Mouse (Mus musculus): ENCODE measurements around the gene 6430531B16Rik. TPM values are rescaled to one million over a fixed set of nuclear protein-coding genes. Genes with fewer than 3 reads are reported as not detected.

6430531B16Rik gene
- total RNA-seq (2021) = not detected
- long read RNA-seq, experiment 1, partial matches to known transcripts = 1 of 1 reads
- long read RNA-seq, experiment 1, other reads (novel, unspliced or antisense) = 0 of 1 reads
- long read RNA-seq, experiment 2 = 0 reads

DNA sequence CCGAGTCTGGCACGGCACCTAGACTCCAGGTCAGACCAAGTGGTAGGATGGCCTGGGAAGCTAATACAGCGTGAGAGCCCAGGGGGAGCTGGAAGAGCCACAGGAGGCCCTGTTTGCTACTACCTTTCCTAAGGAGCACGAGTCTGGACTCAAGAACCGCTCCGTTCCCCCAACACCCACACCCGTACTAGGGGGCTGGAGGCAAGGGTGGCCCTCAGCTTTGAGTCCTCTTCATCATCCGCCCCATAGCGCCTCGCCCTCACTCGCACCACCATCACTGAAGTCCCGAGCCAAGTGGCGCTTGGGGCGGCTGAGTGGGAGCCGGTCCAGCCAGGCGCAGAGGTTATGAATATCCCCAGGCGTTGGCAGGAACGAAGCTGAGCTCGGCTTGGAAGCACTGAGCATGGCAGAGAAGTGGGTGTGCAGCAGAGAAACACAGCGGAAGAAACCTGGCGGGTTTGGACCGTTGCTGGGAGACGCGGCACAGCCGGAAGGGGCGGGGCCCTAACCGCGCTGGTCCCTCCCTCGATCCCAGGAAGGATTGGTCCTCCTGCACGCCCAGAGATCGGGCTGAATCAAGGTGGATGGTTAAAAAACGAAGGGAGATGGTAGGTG lies at the start of gene 6430531B16Rik:
Gene 6430531B16Rik, minus strand, starts transcription at position 478 of the 615 bp plus-strand sequence.
- peak; percentile 76 for DNase-seq

GRCm38 (mm10) chr7:140011336-140011735 lies 32.8 kb upstream of the 6430531B16Rik start:
- DNase-seq = no peak

DNA sequence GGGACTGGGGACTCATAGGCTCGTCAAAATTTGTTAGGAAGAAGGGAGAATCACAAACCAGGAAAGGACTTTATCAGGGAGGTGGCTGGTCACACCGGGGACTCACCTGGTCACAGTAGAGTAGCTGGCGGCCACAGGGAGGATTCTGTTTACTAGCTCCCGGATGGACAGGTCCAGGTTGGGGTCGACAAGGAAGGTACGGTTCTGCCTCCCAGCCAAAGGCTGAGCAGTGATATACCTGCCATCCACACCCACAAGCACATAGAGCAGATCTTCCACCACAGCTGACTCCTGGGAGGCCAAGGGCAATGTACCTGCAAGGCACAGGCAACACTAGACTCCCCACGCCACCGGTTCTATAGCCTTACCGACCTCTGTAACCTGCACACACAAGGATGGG lies 29.2 kb upstream of the 6430531B16Rik start:
- no peak for DNase-seq

- DNase-seq = no peak
These were observed 28.5 kb upstream of the 6430531B16Rik start for GRCm38 (mm10) chr7:140006861-140007611.

GRCm38 (mm10) chr7:140004666-140005065 lies 26.1 kb upstream of the 6430531B16Rik start:
- DNase-seq = no peak

DNA sequence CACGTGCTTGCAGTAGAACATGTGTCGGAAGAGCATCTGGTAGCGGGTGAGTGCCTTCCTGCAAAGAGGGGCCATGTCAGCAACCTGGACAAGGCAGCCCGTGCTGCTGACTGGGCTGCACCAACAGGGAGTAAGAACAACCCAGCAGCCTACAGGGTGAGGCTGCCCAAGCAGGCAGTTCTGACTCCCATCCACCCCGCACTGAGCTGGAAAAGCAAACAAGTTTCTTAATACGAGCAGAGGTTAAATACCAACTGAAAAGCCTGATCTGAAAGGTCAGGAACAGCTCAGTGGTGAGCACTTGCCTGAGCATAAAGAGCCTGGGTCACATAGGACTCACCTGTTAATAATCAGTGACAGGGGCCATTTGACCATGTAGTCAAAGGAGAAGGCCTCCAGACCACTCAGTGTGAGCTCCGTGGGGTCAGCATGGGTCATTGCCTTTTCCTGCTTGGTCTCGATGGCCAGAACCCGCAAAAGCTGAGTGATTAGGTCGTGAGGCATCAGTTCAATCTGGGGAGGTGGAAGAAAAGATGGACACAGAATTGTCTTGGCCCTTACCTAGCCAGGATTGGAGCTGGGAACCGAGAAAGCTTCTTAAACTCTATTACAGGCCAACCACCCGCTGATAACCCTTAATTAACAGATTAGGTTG lies 22.7 kb upstream of the 6430531B16Rik start:
- DNase-seq = no peak

DNA sequence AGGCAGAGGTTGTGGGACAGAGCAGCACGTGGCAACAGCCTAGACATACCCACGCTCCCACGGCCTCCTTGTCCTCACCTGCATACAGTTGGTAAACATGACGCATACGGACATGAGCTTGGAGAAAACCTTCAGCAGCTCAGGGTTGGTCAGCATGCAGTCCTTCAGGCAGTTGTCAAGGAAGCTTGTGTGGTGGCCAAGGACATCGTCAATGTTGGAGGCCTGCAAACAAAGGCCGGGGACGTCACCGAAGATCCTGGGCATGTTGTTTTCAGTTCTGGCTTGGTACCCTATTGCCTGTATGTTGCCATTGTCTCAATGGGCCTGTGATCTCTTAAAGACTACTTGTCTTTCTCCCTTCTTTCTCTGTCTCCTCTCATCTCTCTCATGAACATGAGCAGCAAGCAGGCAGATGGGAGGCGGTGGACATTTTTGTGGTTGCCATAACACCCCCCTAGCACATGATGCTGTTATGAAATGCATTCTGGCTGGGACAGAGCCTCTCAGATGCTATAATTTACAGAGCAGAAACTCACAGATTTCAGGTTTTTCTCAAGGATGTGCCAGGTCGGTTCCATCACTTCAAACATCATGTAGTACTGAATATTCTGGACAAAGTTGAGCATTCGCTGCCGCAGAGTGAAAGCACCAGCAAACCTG lies 20.3 kb upstream of the 6430531B16Rik start:
- no peak for DNase-seq

DNA sequence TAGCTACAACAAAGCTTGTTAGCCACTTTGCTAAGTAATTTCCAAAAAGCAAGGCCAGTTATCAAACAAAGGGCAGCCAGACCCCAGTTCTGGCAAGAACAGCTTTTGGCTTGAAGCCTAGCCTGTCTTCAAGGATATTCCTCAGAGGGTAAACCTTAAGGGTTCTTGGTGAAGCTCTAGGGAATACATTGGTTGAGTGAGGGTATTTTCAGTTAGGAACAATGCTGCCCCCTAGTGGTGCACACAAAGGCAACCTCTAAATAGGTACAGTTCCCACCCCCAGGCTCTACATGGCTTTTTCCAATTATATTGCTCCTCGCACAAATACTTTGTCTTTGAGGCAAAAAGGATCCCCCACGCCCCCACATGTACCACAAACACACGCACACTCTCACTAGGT lies 16.1 kb upstream of the 6430531B16Rik start:
- peak; percentile 49 for DNase-seq

DNA sequence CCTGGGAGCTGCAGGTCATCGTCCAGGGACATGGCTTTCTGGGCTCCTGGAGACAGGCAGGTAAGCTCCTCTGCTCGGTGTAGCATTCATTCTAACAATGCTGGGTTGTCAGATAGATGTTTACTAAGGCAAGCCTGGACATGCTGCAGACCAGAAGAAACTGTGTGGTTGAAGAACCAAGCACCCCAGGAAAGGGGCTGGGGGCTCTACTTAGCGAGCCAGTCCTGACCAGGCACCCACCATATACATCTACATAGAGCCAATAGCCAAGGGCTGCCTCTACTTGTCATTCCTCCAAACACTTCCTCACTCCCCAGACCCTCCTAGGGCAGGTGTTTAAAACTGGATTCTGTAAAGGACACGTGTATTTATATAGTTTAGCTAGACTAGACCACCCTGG lies 15.6 kb upstream of the 6430531B16Rik start:
- DNase-seq = no peak

DNA sequence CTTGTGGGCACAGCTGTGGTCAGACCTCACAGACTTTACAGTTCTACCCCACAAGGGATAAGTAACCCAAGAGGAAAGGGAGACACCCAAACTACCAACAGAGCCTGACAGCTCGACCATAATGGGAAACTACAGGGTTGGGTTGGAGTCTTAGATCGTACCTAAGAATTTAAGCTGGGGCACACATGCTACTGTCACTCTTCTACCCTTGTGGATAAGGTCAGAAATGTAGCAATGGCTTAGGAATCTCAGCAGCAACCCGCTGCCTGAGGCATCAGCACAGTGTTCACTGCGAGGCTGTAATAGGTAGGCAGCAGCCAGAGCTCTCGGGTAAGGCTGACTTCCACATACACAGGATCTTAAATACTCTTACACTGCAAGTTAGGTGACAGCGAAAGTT lies 15.0 kb upstream of the 6430531B16Rik start:
- DNase-seq = no peak

DNA sequence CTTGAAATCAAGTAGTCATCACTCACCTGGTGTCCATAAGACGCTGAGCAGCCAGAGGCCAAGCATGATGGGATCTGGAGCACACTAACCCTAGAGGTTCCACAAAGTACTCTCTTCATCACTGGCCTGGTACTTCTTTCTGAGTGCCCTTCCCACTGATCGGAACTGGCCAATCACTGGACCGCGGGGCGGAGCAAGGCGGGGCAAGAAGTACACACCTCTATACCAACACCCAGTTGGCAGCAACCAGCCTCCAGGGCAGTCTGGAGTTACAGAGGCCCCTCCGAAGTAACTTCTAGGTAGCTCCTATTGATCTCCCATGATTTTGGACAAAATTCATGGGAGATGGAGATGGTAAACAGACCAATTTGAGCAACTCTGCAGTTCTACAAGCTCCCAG lies 13.9 kb upstream of the 6430531B16Rik start, which contains the start of gene Adam8:
Gene Adam8, minus strand, starts transcription at position 157 of the 400 bp plus-strand sequence.
- no peak for DNase-seq

DNA sequence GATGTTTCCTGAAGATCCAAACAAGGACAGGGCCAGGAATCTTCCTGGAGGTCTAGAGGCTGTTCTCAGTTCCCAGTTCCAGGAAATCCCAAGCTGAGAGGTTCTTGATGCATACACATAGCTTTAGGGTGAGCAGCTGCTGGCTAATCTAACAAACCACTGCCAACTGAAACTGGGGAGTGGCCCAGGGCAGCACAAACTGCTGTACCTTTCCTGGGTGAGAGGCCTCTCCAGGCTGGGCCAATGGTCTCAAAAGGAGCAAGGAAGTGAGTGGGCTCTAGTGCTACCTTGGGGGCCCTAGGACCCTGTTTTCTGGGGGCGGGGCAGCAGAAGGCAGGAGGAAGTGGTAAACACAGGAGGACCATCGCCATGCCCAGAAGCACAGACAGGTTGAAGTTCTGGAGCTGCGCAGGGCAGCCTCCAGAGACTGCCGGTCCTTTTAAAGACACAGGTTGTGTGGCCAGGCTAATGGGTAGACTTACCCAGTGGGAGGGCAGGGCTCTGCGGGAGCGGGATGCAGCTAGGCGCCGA lies 12.4 kb upstream of the 6430531B16Rik start:
- DNase-seq = no peak

- DNase-seq = no peak
These were observed 9.7 kb upstream of the 6430531B16Rik start for GRCm38 (mm10) chr7:139988272-139988671.

DNA sequence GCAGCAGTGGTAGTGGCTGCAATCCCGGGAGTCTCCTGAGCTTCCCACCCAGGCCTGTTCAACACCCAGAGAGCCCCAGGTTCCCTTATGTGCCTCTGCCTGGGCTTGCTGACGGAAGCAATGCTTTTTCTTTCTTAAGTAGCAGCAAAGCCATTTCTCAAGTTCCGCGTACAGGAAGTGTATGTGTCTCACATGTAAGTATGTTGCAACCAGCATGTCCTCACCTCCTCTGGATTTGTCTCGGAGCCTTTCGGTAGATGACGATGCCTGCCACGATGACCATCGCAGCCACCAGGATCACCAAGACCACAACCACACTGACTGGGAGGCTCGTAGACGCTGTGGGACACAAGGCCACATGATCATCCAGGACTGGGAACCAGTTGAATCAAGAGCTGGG lies 6.0 kb upstream of the 6430531B16Rik start:
- no peak for DNase-seq

DNA sequence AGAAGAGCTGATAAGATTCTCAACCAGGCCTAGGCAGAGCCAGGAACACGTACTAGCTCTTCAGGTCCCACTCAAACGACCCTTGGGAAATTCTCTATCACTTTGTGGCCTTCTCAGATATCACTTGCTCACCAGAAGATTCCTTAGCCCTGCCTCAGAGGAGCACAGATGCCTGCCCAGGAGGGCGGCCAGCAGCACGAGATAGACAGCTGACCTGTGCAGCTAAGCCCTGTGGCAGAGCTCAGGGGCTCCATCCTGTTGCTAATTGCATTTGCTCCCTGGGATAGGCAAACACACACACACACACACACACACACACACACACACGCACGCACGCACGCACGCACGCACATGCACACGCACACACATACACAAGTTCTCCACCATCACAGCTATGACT lies 3.5 kb upstream of the 6430531B16Rik start:
- no peak for DNase-seq

DNA sequence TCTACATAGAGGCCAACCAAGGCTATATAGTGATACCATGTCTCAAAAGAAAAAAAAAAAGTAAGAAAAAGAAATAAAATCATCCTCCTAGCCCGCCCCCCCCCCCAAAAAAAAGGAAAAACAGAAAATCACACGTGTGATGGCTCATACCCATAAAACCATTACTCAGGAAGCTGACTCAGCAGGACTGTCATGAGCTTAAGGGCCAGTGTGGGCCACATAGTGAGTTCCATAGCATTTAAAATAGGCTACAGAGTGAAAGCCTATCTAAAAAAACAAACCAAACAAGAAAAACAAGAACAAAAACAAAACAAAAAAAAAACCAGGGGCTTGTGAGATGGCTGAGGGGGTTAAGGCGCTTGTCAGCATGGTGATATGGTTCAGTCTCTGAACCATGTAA lies 2.2 kb upstream of the 6430531B16Rik start:
- DNase-seq = no peak

DNA sequence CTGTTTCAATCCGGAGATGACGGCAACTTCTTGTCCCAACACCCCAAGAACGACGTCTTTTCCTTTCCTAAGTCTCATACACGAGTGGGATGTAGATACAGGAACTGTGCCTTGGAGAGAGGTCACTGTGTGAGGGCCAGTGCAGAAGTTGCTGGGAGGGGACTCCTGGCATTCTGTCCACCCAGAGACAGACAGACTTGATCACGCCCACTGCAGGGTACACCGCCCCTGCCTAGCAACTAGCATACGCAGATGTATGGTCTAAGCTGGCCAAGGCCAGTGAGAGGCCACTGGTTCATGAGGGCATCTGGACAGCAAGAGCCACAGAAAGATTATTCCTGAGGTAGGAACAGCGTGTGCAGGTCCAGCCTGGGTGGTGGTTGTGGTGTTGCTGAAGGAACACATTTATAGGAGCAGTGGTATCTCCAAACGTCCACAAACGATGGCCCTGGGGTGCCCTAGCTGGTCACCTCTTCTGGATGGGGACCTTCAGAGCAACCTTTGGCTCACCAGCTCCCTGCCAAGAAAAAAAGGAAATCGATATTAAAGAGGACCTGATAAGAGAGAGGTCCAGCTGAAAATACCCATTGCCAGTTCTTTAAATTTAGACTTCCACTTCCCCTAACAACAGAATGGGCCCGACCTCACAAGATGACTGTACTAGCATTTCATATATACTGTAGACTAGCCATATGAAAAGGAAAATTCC lies 610 bp upstream of the 6430531B16Rik start:
- no peak for DNase-seq

DNA sequence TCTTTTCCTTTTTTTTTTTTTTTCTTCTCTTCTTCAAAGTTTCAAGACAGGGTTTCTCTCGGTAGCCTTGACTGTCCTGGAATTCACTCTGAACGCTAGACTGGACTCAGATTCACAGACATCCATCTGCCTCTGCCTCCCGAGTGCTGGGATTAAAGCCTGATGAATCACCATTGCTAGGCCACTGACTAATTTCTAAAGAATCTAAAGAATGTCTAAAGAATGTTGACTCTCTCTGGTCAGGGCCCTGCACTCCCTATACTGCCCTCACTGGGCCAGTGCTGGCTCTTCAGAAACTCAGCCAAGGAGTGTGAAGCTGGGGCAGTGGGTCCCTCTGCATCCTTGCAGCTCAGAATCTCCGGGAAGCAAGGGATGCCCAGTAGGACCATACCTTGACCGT lies 3.1 kb downstream of the 6430531B16Rik start:
- no peak for DNase-seq

- DNase-seq = no peak
These were observed 4.2 kb downstream of the 6430531B16Rik start for GRCm38 (mm10) chr7:139974307-139974706.

DNA sequence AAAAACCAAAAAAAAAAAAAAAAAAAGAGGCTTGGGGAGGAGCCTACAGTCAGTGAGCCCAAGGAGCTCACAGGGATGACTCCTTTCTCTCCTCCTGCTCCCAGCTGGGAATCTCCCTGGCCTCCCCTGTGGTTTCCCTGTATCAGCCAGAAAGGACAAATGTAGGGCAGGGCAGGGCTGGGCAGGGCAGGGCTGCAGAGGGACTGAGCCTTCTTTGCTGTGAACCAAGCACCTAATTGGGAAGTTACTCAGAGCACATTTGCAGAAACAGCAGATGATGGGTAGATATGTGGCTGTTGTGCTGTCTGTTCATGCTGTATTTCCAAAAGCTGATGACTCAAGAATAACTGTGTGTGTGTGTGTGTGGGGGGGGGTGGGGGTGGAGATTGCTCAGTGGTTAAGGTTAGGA lies 5.6 kb downstream of the 6430531B16Rik start:
- DNase-seq = no peak

- DNase-seq = no peak
These were observed 7.1 kb downstream of the 6430531B16Rik start for GRCm38 (mm10) chr7:139971436-139971835.

DNA sequence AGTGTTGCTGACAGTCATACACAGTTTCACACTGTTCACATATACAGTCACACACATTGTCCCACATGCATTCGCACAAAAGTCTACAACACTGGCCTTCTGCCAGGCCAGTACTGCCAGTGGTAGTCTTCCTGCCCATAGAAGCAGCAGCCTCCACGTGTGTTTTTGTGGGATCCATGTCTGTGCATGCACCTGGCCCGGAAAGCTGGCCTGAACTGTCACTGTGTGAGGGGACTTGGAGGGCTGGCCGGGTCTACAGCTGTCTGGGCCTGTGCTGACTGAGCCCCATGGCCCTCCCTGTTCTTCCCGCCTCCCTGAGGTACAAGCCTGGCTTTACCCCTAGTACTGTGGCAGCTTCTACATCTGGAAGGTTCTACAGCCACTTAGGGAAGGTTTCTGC lies 7.6 kb downstream of the 6430531B16Rik start:
- no peak for DNase-seq
